Mouse (Mus musculus): ENCODE measurements at regions not wholly inside any gene's neighbourhood (a gene's known extent, or its start where the extent isn't known, plus 50 kb on each side); places are given as distances from the start of the nearest gene placed in this dataset.

GRCm38 (mm10) chrX:163669886-163670285 is 91.2 kb downstream of the Rnf138rt1 start:
- in situ Hi-C loops (cut with MboI, MseI) = loop anchor here (10.0 kb wide), 1 partner anchor 725 kb away; no protein-coding TSS in a partner anchor

Measured in T-helper 1 cell (primary cell).